Mouse (Mus musculus) heart, adult 9 months (tissue): ENCODE results near the gene Flt3.

Experiments used
- DNase-seq, 2 experiments: peaks; one replicate each; pipeline ENCODE4 v3.0.0; 2022; ENCODE audit warnings: low spot score in 2 of 2

Gene Flt3

DNA sequence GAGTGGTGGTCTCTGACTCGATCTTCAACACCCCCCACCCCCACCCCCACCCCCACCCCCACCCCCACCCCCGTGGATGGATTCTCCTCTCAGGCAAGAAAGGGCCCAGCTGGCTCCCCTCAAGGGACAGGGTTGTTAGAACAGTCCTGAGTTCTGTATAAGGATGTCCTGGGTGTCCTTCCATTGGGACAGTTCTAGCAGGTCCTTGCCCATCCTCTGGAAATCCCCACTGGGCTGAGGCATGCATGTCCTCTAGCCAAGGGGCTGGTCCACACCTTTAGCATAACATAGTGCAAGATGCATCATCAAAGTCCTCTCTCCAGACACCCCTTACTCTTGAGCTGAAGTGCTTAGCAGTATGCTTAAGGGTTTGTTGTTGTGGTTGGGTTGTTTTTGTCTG is 90.5 kb downstream of the Flt3 start:
- DNase-seq = no peak

DNA sequence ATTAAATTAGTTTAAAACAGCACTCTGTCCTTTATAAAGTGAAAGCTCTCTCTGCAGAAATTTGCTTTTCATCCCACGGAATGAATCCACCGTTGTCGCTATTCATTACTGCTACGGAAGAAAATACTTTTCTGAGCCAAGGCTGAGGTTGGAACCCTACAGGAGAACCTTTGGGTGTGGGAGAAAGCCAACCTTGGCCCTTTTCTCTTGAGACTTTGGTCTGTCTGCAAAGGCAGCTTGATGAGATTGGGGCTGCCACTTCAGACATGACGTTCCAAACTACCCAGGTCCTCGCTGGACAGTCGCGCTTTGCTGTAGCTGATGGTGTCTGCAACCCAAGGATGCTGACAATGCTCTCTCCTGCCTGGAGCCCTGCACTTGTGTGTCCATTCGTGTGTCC is 91.8 kb downstream of the Flt3 start:
- DNase-seq = no peak

- DNase-seq = no peak
Observed at GRCm38 (mm10) chr5:147307398-147307785, 92.9 kb downstream of the Flt3 start.

GRCm38 (mm10) chr5:147306638-147307397 is 93.5 kb downstream of the Flt3 start, which contains the start of gene Cdx2:
Gene Cdx2 (minus strand): TSS chr5:147307270.
- no peak for DNase-seq

GRCm38 (mm10) chr5:147305856-147306637 is 94.2 kb downstream of the Flt3 start:
- DNase-seq = no peak

DNA sequence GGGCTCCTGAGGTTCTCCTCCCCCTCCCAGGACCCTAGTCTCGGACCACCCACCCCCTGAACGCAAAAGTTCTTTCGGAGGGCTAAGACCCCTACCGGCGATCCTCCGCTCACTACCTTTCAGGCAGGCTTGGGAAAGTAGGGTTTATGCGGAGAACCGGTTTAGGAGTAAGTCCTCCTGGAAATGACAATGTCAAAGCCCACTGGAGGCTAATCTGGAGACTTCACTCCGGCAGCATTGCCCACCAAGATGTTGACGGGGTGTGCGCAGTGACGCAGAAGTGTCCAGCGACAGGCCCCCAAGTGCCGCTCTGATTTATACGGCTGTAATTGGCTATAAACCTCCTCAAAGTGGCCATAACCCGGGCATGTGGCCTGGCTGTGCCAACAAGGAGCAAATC is 95.1 kb downstream of the Flt3 start:
- DNase-seq = no peak

- no peak for DNase-seq
Observed at GRCm38 (mm10) chr5:147304276-147305155, 95.8 kb downstream of the Flt3 start.

- no peak for DNase-seq
Observed at GRCm38 (mm10) chr5:147302746-147303400, 97.4 kb downstream of the Flt3 start.

DNA sequence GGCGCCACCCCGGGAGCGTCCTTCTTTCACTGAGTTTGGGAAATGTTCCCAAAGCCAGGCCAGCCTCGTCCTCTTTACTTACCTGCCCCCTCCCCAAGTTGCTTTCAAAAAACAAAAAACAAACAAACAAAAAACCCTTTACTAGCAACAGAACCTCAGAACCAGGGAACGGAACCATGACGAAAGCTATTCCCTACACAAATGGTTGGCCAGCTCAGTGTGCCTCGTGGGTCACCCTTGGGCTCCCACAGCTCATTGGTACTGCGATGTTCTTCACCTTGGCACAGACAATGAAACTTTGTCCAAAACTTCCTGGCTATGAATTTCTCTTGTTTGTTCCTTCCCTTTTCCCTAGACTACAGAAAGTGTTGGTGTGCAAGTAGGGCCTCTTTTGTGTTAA is 98.1 kb downstream of the Flt3 start:
- DNase-seq = no peak

- no peak for DNase-seq
Observed at GRCm38 (mm10) chr5:147301781-147302070, 98.6 kb downstream of the Flt3 start.

- DNase-seq = no peak
Observed at GRCm38 (mm10) chr5:147300917-147301780, 99.1 kb downstream of the Flt3 start.

DNA sequence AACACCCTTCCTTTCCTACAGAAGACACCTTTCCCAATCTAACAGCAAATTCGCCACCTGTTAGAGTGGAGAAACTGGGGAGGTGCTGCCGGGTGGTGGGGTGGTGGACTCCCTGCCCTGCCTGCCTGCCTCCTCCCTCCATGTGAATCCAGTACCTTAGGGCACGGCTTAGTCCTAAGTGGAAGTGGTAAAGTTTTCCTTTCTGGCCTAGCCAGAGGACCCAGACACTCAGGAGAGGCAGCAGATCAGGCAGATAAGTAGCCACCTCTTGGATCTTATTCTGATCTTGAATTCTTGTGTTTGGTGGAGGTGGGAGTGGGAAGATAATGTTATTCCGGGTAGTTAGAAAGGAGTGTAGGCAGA is 100.3 kb downstream of the Flt3 start:
- DNase-seq = no peak

DNA sequence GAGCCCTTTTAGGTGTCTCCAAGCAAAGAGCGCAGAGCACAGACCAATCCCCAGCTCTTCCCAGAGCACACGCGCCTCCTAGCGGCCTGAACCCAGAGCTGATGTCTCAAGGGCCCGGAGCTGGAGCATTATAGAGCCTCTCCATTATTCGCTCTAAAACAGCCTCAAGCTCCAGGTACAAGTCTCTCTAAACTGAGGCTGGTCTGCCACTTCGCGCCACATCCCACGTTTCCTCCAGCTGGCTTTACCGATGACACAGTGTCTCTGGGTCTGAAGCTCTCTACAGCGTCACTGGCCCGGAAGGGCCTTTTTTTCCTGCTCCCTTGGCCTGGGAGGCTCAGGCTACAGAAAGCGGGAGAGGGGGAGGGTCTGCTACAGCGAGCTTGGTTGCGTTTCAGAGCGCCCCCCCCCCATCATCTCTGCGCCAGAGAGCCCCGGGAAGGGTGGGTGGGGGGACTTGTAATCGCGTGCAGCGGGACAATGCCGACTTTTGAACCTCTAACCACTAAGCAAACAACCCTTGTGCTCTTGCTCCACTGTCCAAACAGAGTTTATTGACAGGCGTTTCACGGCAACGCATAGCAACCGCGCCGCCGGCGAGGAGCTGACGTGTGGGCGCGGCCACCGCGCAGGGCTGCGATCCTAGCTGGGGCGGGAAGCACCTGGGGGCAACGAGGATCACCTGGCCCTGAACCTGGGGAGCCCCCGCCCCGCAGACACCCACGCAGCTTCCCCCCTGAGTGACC is 100.9 kb downstream of the Flt3 start:
- no peak for DNase-seq

DNA sequence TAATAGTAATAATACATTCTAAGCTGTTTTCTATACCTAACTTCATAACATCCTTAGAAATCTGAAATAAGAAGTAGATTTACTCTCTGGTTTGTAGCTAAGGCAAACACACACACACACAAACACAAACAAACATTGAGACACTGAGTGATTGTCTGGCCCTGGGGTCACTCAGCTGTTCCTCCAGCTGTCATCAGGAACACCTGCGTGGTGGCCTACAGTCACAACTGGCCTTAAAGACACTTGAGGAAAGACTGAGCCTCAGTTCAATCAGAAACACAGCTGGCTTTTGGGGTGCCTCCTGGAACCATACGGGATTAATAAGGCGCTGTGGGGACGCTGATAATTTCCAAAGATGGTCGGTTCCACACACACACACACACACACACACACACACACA is 103.0 kb downstream of the Flt3 start:
- no peak for DNase-seq

DNA sequence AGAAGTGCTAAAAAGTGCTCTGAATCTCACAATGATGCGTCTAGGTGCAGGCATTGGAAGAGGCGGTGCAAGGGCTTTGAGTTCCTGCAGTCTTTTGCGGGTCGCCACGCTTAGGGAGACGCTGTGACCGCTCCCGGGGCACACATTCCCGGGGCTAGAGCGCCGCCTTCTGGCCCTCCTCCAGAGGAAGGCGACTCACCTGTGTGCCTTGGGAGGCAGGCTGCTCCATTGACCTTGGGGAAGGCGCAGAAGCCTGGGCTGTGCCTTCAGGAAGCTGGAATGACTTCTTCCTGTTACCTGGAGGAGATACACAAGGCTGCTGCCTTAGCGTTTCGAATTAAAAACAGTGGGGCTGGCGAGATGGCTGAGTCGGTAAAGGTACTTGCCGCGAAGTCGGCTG is 106.2 kb downstream of the Flt3 start:
- no peak for DNase-seq

DNA sequence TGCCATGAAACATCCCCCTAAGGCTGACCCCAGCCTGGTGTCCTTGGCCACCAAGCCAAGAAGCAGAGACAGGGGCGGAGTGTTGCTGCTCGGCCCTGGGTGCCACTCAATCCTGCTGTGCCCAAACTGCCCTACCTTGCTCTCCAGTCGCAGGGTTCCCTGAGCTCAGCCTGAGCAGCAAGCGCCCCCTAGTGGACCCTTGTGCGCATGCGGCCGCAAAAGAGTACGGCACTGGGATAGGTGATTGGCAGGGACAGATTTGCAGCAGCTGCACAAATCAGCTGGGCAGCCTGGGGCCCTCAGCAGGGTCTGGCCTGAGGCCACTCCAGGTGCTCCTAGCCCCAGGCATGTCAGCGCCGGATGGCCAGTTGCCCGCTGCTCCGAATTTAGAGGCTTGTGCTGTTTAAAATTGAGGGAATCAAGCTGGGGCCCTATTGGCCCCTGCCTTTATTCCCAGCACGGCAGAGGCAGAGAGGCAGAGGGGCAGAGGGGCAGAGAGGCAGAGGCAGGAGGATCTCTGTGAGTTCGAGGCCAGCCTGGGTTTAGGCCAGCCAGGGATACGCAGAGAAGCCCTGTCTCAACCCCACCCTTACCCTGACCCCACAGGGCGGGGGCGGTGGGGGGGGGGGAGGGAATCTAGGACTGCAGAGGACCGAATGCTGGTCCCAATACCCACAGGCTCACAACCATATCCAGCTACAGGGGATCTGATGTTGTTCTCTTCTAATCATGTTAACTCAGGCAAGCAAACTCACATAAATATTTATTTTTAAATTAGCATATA is 107.0 kb downstream of the Flt3 start:
- DNase-seq = peak in 1 of 2 experiments; percentile 14

- no peak for DNase-seq
Observed at GRCm38 (mm10) chr5:147292506-147293120, 107.7 kb downstream of the Flt3 start.

DNA sequence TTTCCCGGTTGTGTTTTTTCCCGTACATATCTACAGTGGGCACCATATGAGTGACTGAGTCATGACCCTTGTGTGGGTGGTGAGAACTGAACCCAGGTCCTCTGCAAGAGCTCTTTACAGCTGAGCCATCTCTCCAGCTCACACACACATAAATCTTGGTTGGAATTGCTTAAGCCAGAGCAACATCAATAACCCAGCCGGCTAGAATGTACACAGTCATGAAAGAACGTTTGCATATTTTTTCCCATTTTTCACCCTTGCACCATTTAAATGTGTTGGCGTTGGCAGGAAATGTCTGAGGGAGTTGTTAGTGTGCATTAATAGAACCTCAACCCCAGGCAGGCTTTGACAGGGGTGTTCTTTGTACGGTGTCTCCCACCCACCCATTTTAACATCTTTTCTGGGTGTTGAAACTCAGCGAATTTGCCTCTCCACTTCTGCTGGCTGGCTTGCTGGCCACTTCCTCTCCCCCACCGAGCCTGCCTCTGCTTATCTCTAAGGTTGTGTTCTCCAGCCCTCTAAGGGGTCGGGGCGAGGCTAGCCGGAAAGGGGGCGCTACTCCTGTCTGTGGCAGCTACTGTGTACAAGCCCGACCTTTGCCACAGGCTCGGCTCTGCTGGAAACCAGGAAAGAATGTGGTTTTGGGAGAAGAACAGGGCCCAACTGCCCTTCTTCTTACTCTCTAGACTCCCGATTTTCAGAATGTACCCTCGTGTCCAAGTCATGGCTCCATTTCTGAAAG is 108.4 kb downstream of the Flt3 start:
- no peak for DNase-seq
